Mouse (Mus musculus) lung, embryonic 14.5 days (tissue): ENCODE data around the gene Prcp. TPM values are rescaled to one million over a fixed set of nuclear protein-coding genes. Genes with fewer than 3 reads are reported as not detected.
A peak's percentile ranks its signal among the peaks of the same experiment; 100 is the strongest.
"Not testable (repeated sequence)": the region's sequence is repeated elsewhere in the genome, so short reads cannot be mapped to it uniquely, and the experiment has no call there.

Experiments used
- ATAC-seq: fragments of 200-750 bp; cut with Nextera tagmentation; 2 replicates; pipeline ENCODE4 v1.8.0; 2017; ENCODE audit warnings: mild to moderate bottlenecking, moderate TSS enrichment, moderate library complexity; ENCODE audit not compliant: insufficient read depth
- DNase-seq: peaks from one replicate; pipeline ENCODE4 v3.0.0-alpha.2; 2015
- H3K27ac ChIP-seq: fragments of 300-500 bp; sonication (generic); 2 replicates; pipeline ENCODE4 v1.5.1; 2014; ENCODE audit warnings: low read depth, mild to moderate bottlenecking, moderate library complexity
- H3K27me3 ChIP-seq: fragments of 300-500 bp; sonication (generic); 2 replicates; pipeline ENCODE4 v1.6.1; 2014; ENCODE audit warnings: low read length, control low read depth; ENCODE audit not compliant: insufficient read depth
- H3K36me3 ChIP-seq: fragments of 300-500 bp; sonication (generic); 2 replicates; pipeline ENCODE4 v1.6.1; 2014; ENCODE audit warnings: control low read depth; ENCODE audit not compliant: insufficient read depth
- H3K4me1 ChIP-seq: fragments of 300-500 bp; sonication (generic); 2 replicates; pipeline ENCODE4 v1.6.1; 2014; ENCODE audit warnings: antibody characterized with exemption, control low read depth; ENCODE audit not compliant: insufficient read depth
- H3K4me2 ChIP-seq: fragments of 300-500 bp; sonication (generic); 2 replicates; pipeline ENCODE4 v1.6.1; 2014; ENCODE audit warnings: mild to moderate bottlenecking
- H3K4me3 ChIP-seq: fragments of 300-500 bp; sonication (generic); 2 replicates; pipeline ENCODE4 v1.5.1; 2014; ENCODE audit warnings: low read depth, low read length
- H3K9ac ChIP-seq: fragments of 300-500 bp; sonication (generic); 2 replicates; pipeline ENCODE4 v1.6.1; 2014
- H3K9me3 ChIP-seq: fragments of 300-500 bp; sonication (generic); 2 replicates; pipeline ENCODE4 v1.6.1; 2016; ENCODE audit warnings: low read depth, low read length, control low read depth
- CTCF ChIP-seq: IDR thresholded peaks from 2 replicates; pipeline ENCODE4 v1.5.1; 2016; ENCODE audit warnings: antibody characterized with exemption, low read depth
- WGBS: fragments of 180-500 bp; shearing (Covaris S2); extraction: QIAGEN DNeasy Blood & Tissue Kit; methylation state at CpG from one replicate; pipeline ENCODE4 v1.1.7; 2014; 5-methylcytosine and 5-hydroxymethylcytosine counted together
- polyA plus RNA-seq: library from polyadenylated mRNA; unstranded; fragments of >200 nt; fragmentation: Nextera tagmentation; extraction: Ambion mirVana; gene quantifications from 2 replicates; pipeline ENCODE4 v1.2.1, GENCODE M21; 2014

Gene Prcp
- polyA plus RNA-seq, 1 experiment from 2014 or later, result 42.2 TPM

DNA sequence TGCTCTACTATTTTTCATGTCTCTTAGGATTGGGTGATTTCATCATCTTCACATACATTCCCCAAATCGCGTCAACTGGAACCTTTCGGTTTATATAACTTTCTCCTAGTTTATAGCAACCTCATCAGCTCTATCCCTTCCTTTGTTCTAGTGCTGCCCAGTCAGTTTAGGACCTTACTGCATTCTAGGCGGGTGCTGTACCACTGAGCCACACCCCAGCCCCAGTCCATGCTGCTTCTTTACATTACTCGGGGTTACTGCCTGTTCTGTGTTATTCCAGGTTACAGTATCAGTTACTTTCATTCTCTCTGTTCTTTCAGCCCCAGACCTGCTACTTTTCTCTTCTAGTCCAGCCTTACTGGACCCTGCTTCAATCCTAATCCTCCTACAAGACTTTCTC, 13.0 kb downstream of the Prcp start:
- no peak for TF ChIP-seq CTCF
- no peak overlapping the region for H3K9ac ChIP-seq
- H3K27me3 ChIP-seq, result no peaks in the 10 kb centered on the region
- ATAC-seq, result no peak
- no peak overlapping the region for H3K4me3 ChIP-seq
- WGBS, result 87% methylated on average over 5 of the region's 5 CpGs
- no peaks in the 10 kb centered on the region for H3K4me1 ChIP-seq
- H3K9me3 ChIP-seq, result no peaks in the 10 kb centered on the region
- no peak overlapping the region for H3K4me2 ChIP-seq
- no peaks in the 10 kb centered on the region for H3K36me3 ChIP-seq
- no peak for DNase-seq
- no peak overlapping the region for H3K27ac ChIP-seq

DNA sequence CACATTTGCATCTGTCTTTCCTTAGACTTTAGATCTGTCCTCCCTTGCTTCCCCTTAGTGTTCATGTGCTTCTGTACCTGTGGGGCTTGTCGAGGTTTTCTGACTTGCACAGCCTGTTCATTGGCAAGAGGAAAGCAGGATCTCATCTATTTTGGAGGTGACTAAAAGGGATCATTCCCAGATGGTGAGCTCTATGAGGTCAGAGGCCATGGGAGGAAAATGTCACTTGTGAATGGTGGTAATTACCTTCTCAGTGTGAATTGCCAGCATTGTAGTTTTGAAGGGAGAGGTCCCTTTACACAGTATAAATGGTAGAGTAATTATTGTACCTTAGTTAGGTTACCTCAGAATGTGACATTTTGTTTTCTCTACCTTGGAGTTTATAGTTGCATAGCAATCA, 15.9 kb downstream of the Prcp start:
- no peak overlapping the region for H3K4me2 ChIP-seq
- no peak overlapping the region for H3K27ac ChIP-seq
- WGBS, result 47% methylated on average over 1 of the region's 1 CpGs
- no peaks in the 10 kb centered on the region for H3K27me3 ChIP-seq
- TF ChIP-seq CTCF, result no peak
- no peaks in the 10 kb centered on the region for H3K9me3 ChIP-seq
- H3K36me3 ChIP-seq, result no peaks in the 10 kb centered on the region
- no peak overlapping the region for H3K9ac ChIP-seq
- DNase-seq (no peak), ATAC-seq (no peak)
- no peak overlapping the region for H3K4me3 ChIP-seq
- no peaks in the 10 kb centered on the region for H3K4me1 ChIP-seq

DNA sequence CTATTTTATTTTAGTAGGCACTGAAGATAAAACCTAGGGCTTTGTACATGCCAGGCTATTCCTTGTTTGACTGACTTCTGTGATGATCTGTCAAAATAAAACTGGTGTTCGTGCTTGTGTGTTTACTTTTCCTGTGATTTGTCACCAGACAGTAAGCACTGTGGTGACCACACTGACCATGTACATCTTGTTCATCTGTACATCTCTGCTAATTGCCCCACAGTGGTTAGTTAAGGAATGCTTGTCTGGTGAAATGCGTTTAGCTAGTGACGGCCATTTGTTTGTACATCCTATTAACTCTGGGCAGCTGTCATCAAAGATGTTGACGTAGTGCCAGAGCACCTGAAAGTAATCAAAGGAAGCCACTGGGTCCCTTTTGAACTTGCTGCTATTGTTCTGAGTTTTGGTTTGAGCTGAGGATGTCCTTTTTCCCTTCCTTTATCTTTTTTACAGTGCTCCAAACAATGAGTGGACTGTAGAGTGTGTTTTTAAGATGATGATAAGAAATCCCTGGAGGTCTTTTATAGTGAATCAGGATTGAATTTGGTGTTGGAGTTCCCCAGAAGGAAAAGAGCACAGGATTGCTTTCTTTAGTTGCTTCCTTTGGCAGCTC, 16.5 kb downstream of the Prcp start:
- no peak for ATAC-seq
- Histone ChIP-seq H3K4me1 (no peaks in the 10 kb centered on the region), H3K4me2 (no peak overlapping the region), H3K4me3 (no peak overlapping the region), H3K36me3 (no peaks in the 10 kb centered on the region), H3K9me3 (no peaks in the 10 kb centered on the region), H3K27me3 (no peaks in the 10 kb centered on the region), H3K9ac (no peak overlapping the region), H3K27ac (no peak overlapping the region)
- no peak for DNase-seq
- 19% methylated on average over 4 of the region's 4 CpGs for WGBS
- no peak for TF ChIP-seq CTCF

DNA sequence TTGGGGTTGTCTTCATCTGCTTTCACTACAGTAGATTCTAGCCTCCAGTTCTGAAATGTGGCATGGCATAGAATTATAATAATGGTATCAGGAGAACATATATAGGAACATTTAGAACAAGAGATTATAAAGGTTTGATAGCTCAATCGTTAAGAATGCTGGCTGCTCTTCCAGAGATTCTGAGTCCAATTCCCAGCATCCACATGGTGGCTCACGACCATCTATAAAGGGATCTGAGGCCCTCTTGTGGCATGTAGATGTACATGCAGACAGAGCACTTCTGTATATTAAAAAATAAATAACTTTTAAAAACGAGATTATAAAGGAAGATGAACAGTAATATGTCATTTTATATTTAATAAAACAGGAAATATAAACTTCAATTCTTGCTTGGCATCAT, 19.2 kb downstream of the Prcp start:
- no peaks in the 10 kb centered on the region for H3K9me3 ChIP-seq
- H3K4me1 ChIP-seq, result no peaks in the 10 kb centered on the region
- ATAC-seq, result no peak
- no peak overlapping the region for H3K4me3 ChIP-seq
- DNase-seq, result no peak
- H3K9ac ChIP-seq, result no peak overlapping the region
- H3K36me3 ChIP-seq, result no peaks in the 10 kb centered on the region
- no peak overlapping the region for H3K4me2 ChIP-seq
- H3K27ac ChIP-seq, result no peak overlapping the region
- 42% methylated on average over 3 of the region's 3 CpGs for WGBS
- TF ChIP-seq CTCF, result peak; percentile 47
- no peaks in the 10 kb centered on the region for H3K27me3 ChIP-seq

DNA sequence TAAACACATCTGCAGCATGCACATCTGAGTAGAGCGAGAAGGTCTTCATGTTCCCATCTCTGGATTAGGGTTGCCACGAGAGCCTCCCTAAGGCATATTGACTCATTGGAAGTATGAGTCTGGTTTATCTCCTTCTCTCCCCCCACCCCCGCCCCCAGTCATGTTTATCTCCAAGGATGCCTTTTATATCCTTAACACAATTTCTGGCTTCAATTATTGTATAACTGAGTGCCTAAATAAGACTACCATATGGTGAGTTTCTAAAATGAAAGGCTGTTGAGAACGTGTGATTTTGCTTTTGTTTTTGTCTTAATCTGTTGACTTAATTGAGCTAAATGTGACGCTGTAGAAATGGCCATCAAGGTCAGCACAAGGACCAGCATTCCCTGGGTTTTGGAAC, 21.8 kb downstream of the Prcp start:
- no peak overlapping the region for H3K4me2 ChIP-seq
- no peaks in the 10 kb centered on the region for H3K36me3 ChIP-seq
- DNase-seq (no peak), ATAC-seq (no peak)
- TF ChIP-seq CTCF, result no peak
- no peak overlapping the region for H3K4me3 ChIP-seq
- no peaks in the 10 kb centered on the region for H3K9me3 ChIP-seq
- H3K9ac ChIP-seq, result no peak overlapping the region
- 49% methylated on average over 5 of the region's 5 CpGs for WGBS
- H3K27me3 ChIP-seq, result no peaks in the 10 kb centered on the region
- no peaks in the 10 kb centered on the region for H3K4me1 ChIP-seq
- no peak overlapping the region for H3K27ac ChIP-seq

DNA sequence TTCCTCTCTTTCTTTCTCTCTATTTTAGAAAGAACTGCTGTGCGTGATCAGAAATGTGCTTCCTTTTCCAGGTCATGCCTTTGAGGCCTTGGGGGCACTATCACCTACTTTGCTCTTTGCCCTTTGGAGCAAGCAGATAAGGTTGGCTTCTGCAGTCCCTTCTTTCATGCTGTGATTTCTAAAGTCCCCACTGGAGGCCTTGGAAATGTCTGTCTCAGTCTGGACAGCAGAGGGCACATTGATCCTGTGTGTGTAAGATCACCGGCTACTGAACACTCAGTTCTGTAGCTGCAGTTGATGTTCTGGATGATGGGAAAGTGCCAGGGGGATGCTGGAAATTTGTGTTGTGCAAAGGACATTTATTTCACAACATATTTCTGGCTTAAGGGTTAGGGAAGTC, 22.8 kb downstream of the Prcp start:
- Histone ChIP-seq H3K4me2 (no peak overlapping the region), H3K27me3 (no peaks in the 10 kb centered on the region), H3K4me1 (no peaks in the 10 kb centered on the region), H3K36me3 (no peaks in the 10 kb centered on the region), H3K4me3 (no peak overlapping the region), H3K27ac (no peak overlapping the region), H3K9ac (no peak overlapping the region), H3K9me3 (no peaks in the 10 kb centered on the region)
- peak; percentile 61 for TF ChIP-seq CTCF
- ATAC-seq, result no peak; the same call in 1 of the 2 replicates
- peak; percentile 57 for DNase-seq
- WGBS, result 36% methylated on average over 2 of the region's 2 CpGs

DNA sequence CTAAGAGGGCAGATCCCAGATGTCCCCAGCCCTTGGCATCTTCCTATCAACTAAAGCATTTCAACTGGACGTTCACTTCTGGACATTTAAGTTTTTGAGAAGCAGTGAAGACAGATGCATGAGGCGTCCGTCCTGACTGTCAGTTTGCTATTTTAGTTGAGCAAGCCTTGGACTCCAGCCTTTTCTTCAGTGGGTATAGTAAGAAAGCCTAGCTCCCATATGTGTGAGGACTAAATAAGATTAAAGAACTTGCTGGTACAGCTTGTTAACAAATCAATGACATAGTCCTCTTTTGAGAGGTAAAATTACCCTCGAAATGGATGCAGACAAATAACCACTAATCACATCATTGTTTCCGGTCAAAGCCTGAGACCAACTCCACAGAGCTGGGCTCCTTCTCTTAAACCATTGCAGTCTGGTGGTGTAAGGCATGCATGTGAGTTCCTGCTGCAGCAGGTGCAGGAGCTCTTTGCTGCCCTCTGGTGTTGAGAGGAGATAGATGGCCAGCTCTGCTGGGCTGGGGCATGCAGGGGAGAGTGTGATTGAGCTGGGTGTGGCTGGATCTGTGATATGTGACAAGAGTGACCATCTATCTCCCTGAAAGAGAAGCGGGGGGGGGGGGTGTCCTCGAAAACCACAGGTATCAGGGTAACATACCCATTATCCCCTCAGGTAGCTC, 29.2 kb downstream of the Prcp start:
- Histone ChIP-seq H3K36me3 (no peaks in the 10 kb centered on the region), H3K4me3 (no peak overlapping the region), H3K27ac (no peak overlapping the region), H3K9me3 (no peaks in the 10 kb centered on the region), H3K4me1 (no peaks in the 10 kb centered on the region), H3K9ac (no peak overlapping the region), H3K4me2 (no peak overlapping the region), H3K27me3 (no peaks in the 10 kb centered on the region)
- peak; percentile 96 for ATAC-seq
- peak; percentile 88 for DNase-seq
- peak; percentile 90 for TF ChIP-seq CTCF
- 44% methylated on average over 7 of the region's 7 CpGs for WGBS

DNA sequence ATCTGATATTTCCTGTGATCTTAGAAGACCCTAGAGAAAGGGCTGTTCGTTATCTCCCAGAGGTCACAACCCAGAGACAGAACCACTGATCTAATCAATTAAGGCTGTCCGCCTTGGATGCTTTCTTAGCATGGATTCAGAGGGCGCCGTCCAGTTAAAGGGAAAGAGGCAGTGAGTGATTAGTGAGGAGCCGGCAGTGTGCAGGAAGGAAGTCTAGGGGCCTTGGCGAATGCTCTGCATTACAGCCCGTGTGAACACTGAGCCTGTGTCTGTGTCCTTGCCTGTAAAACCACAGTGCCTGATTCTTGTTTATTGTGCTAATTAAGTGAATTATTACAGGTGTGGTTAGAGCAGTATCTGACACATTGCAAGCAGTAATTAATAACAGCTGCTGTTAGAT, 30.0 kb downstream of the Prcp start:
- H3K27ac ChIP-seq, H3K9me3 ChIP-seq, H3K4me2 ChIP-seq, H3K4me1 ChIP-seq, H3K36me3 ChIP-seq, H3K9ac ChIP-seq, H3K4me3 ChIP-seq, DNase-seq, H3K27me3 ChIP-seq: not testable (repeated sequence)
- WGBS, result 28% methylated on average over 7 of the region's 7 CpGs
- peak; percentile 35; the same call in 1 of the 2 replicates for ATAC-seq
